11 mouse cellular contexts compared by ENCODE assay signal in genomic region chr9:102734739-102735075, GRCm38 (mm10). TPM values are rescaled to one million over a fixed set of nuclear protein-coding genes. Genes with fewer than 3 reads are reported as not detected.
DNase-seq lines count a peak whose midpoint lies in the region; ATAC-seq lines count a peak whose summit lies in the region.
"Had no signal": no experiment of that assay in that cellular context is flagged by ENCODE, and none has a peak within 500 bp of the region (broad histone marks: within the 10 kb centered on the region; RNA-seq: fewer than 3 reads in every experiment).

No protein-coding gene starts in this region.

- H3K9me3 ChIP-seq in embryonic facial prominence, embryonic 13.5 days, result no peaks in the 10 kb centered on the region
- H3K9me3 ChIP-seq in embryonic facial prominence, embryonic 10.5 days, result no peaks in the 10 kb centered on the region
- no peaks in the 10 kb centered on the region for H3K9me3 ChIP-seq in embryonic facial prominence, embryonic 15.5 days (replicated peaks)
- no peaks in the 10 kb centered on the region for H3K9me3 ChIP-seq in kidney, embryonic 16.5 days (ENCODE audit: low read length)
- no peaks in the 10 kb centered on the region for H3K9me3 ChIP-seq in lung, embryonic 16.5 days (ENCODE audit: control insufficient read depth, low read length)
- H3K9me3 ChIP-seq: G1E had no signal

- H3K9ac ChIP-seq in embryonic facial prominence, embryonic 13.5 days, result no peak overlapping the region
- H3K9ac ChIP-seq in embryonic facial prominence, embryonic 15.5 days, result no peak overlapping the region
- H3K9ac ChIP-seq in kidney, embryonic 16.5 days (replicated peaks; ENCODE audit: low read length), result no peak overlapping the region; the same call in 1 of the 2 replicates
- H3K9ac ChIP-seq in lung, embryonic 16.5 days (ENCODE audit: low read length), result no peak overlapping the region
- H3K9ac ChIP-seq: forebrain, postnatal 0 days had no signal

- no peak overlapping the region for H3K4me3 ChIP-seq in embryonic facial prominence, embryonic 13.5 days
- H3K4me3 ChIP-seq in embryonic facial prominence, embryonic 10.5 days, result no peak overlapping the region
- H3K4me3 ChIP-seq in embryonic facial prominence, embryonic 15.5 days (replicated peaks), result no peak overlapping the region
- H3K4me3 ChIP-seq in kidney, embryonic 16.5 days (ENCODE audit: low read length), result no peak overlapping the region
- H3K4me3 ChIP-seq in lung, embryonic 16.5 days (ENCODE audit: low read length), result no peak overlapping the region
- H3K4me3 ChIP-seq: layer of hippocampus, adult 2 months had no signal

- no peaks in the 10 kb centered on the region for H3K27me3 ChIP-seq in embryonic facial prominence, embryonic 13.5 days
- H3K27me3 ChIP-seq in embryonic facial prominence, embryonic 10.5 days (replicated peaks; ENCODE audit: low read depth, poor library complexity, severe bottlenecking), result no peaks in the 10 kb centered on the region
- H3K27me3 ChIP-seq in embryonic facial prominence, embryonic 15.5 days, result no peaks in the 10 kb centered on the region
- H3K27me3 ChIP-seq in kidney, embryonic 16.5 days (ENCODE audit: insufficient read depth, low read length), result no peaks in the 10 kb centered on the region
- no peaks in the 10 kb centered on the region for H3K27me3 ChIP-seq in lung, embryonic 16.5 days (ENCODE audit: control insufficient read depth, insufficient read depth, low read depth, low read length)

- H3K36me3 ChIP-seq in embryonic facial prominence, embryonic 13.5 days, result peaks cover 42% of the 10 kb centered on the region
- peaks cover 50% of the 10 kb centered on the region for H3K36me3 ChIP-seq in embryonic facial prominence, embryonic 10.5 days (replicated peaks)
- peaks cover 43% of the 10 kb centered on the region for H3K36me3 ChIP-seq in embryonic facial prominence, embryonic 15.5 days
- H3K36me3 ChIP-seq in kidney, embryonic 16.5 days (ENCODE audit: insufficient read depth, low read length), result peaks cover 43% of the 10 kb centered on the region
- peaks cover 37% of the 10 kb centered on the region for H3K36me3 ChIP-seq in lung, embryonic 16.5 days (ENCODE audit: control insufficient read depth, insufficient read depth, low read length)
- H3K36me3 ChIP-seq: G1E had no signal

- no peak overlapping the region for H3K4me2 ChIP-seq in embryonic facial prominence, embryonic 13.5 days
- no peak overlapping the region for H3K4me2 ChIP-seq in embryonic facial prominence, embryonic 15.5 days (replicated peaks)
- no peak overlapping the region for H3K4me2 ChIP-seq in kidney, embryonic 16.5 days (replicated peaks; ENCODE audit: low read depth, low read length)
- no peak overlapping the region for H3K4me2 ChIP-seq in lung, embryonic 16.5 days (ENCODE audit: low read depth, low read length)

- no peak for ATAC-seq in embryonic facial prominence, embryonic 13.5 days (ENCODE audit: insufficient number of reproducible peaks, insufficient read depth, low FRiP score, low TSS enrichment, low read depth)
- ATAC-seq in embryonic facial prominence, embryonic 15.5 days (ENCODE audit: insufficient number of reproducible peaks, low FRiP score, low TSS enrichment, low read depth), result no peak
- peak; percentile 74 for ATAC-seq in kidney, embryonic 16.5 days (ENCODE audit: low FRiP score, low TSS enrichment)
- peak; percentile 71 for ATAC-seq in lung, embryonic 16.5 days (ENCODE audit: low read depth)
- no peak for ATAC-seq in megakaryocyte, adult 5-6 weeks (ENCODE audit: poor library complexity, severe bottlenecking)
- ATAC-seq: forebrain, postnatal 0 days had no signal

- WGBS in embryonic facial prominence, embryonic 13.5 days, result 45% methylated on average over 1 of the region's 1 CpGs
- 77% methylated on average over 1 of the region's 1 CpGs for WGBS in embryonic facial prominence, embryonic 10.5 days
- 40% methylated on average over 1 of the region's 1 CpGs for WGBS in embryonic facial prominence, embryonic 15.5 days
- 60% methylated on average over 1 of the region's 1 CpGs for WGBS in kidney, embryonic 16.5 days
- 12% methylated on average over 1 of the region's 1 CpGs for WGBS in lung, embryonic 16.5 days

- DNase-seq in embryonic facial prominence, embryonic 10.5 days (ENCODE audit: low spot score), result no peak
- DNase-seq in cerebellum, adult 9-10 months, result no peak
- no peak for DNase-seq in right cerebral cortex, postnatal 10 days (ENCODE audit: low spot score in 2 of 2)
- DNase-seq: forebrain, postnatal 0 days had no signal

- H3K27ac ChIP-seq in embryonic facial prominence, embryonic 13.5 days, result peak overlapping the region; percentile 53; the same call in 1 of the 2 replicates
- no peak overlapping the region for H3K27ac ChIP-seq in embryonic facial prominence, embryonic 10.5 days (replicated peaks)
- peak overlapping the region; percentile 61 for H3K27ac ChIP-seq in embryonic facial prominence, embryonic 15.5 days (replicated peaks)
- peak overlapping the region; percentile 86 for H3K27ac ChIP-seq in kidney, embryonic 16.5 days (ENCODE audit: low read length)
- H3K27ac ChIP-seq in lung, embryonic 16.5 days (ENCODE audit: low read length), result peak overlapping the region; percentile 90
- H3K27ac ChIP-seq: layer of hippocampus, adult 2 months had no signal

- peaks cover 41% of the 10 kb centered on the region for H3K4me1 ChIP-seq in embryonic facial prominence, embryonic 13.5 days
- peaks cover 27% of the 10 kb centered on the region for H3K4me1 ChIP-seq in embryonic facial prominence, embryonic 10.5 days
- H3K4me1 ChIP-seq in embryonic facial prominence, embryonic 15.5 days, result peaks cover 44% of the 10 kb centered on the region
- H3K4me1 ChIP-seq in kidney, embryonic 16.5 days (ENCODE audit: insufficient read depth, low read length), result peaks cover 16% of the 10 kb centered on the region
- peaks cover 20% of the 10 kb centered on the region for H3K4me1 ChIP-seq in lung, embryonic 16.5 days (replicated peaks; ENCODE audit: control insufficient read depth, insufficient read depth, low read length)

RNA-seq across cellular contexts. Expression of gene Amotl2, which starts 18.2 kb away (rescaled TPM):
- 54.0 and 55.8 TPM in 2 replicates for polyA plus RNA-seq in embryonic facial prominence, embryonic 13.5 days (2015; fragmentation: Nextera tagmentation; extraction: Ambion mirVana)
- 61.4 and 64.0 TPM in 2 replicates for polyA plus RNA-seq in embryonic facial prominence, embryonic 10.5 days (2016; fragmentation: Nextera tagmentation; extraction: Ambion mirVana)
- 53.6 and 53.7 TPM in 2 replicates for polyA plus RNA-seq in embryonic facial prominence, embryonic 15.5 days (2015; fragmentation: Nextera tagmentation; extraction: Ambion mirVana)
- polyA plus RNA-seq in kidney, embryonic 16.5 days (2015; fragmentation: Nextera tagmentation; extraction: Ambion mirVana), result 40.9 and 41.5 TPM in 2 replicates
- polyA plus RNA-seq in lung, embryonic 16.5 days (2015; fragmentation: Nextera tagmentation; extraction: Ambion mirVana), result 37.6 and 40.1 TPM in 2 replicates
- 1.3 and 1.7 TPM in 2 replicates for total RNA-seq in megakaryocyte, adult 5-6 weeks (2015)
- 1.1 and 2.8 TPM in 2 replicates for total RNA-seq in megakaryocyte, adult 5-6 weeks (2017)
- polyA plus RNA-seq: G1E had no signal

Comparison
In these comparisons a context has a peak if more than half of its experiments do, and no peak if none do; other contexts are left out.
1. ATAC-seq: peak in kidney, embryonic 16.5 days (single experiment) and lung, embryonic 16.5 days (single experiment); none in embryonic facial prominence, embryonic 13.5 days (single experiment), embryonic facial prominence, embryonic 15.5 days (single experiment) and megakaryocyte, adult 5-6 weeks (single experiment).